Mouse (Mus musculus): ENCODE data around the gene Catsperd. TPM values are rescaled to one million over a fixed set of nuclear protein-coding genes. Genes with fewer than 3 reads are reported as not detected.

Catsperd gene
- total and polyA plus RNA-seq, 2 experiments from 2014 or later, result 0.99 to 1.5 TPM

GRCm38 (mm10) chr17:56673647-56674416 lies 45.9 kb downstream of the Catsperd start:
- Histone ChIP-seq H3K9me3 (ENCODE audit: low read length) (no peaks in the 10 kb centered on the region), H3K36me3 (ENCODE audit: insufficient read depth, low read length) (peaks cover 5% of the 10 kb centered on the region), H3K27me3 (ENCODE audit: insufficient read depth, low read length) (no peaks in the 10 kb centered on the region), H3K27ac (ENCODE audit: low read depth, low read length) (peak overlapping the region; percentile 84), H3K9ac (replicated peaks; ENCODE audit: low read length, poor library complexity, severe bottlenecking) (peak overlapping the region; percentile 96), H3K4me2 (ENCODE audit: low read depth, low read length, poor library complexity, severe bottlenecking) (peak overlapping the region; percentile 56), H3K4me1 (ENCODE audit: insufficient read depth, low read length) (peaks cover 12% of the 10 kb centered on the region; the same call in 1 of the 2 replicates), H3K4me3 (ENCODE audit: low read depth, low read length) (peak overlapping the region; percentile 86)
- no peak for DNase-seq (ENCODE audit: low spot score)
- no peak for TF ChIP-seq CTCF (IDR thresholded peaks at IDR 0.05)
- WGBS, result 2% methylated on average over 36 of the region's 37 CpGs
- no peak; the same call in 1 of the 2 replicates for ATAC-seq (ENCODE audit: low FRiP score)

GRCm38 (mm10) chr17:56681791-56682190 lies 53.8 kb downstream of the Catsperd start:
- DNase-seq (ENCODE audit: low spot score), result no peak

GRCm38 (mm10) chr17:56682880-56683279 lies 54.9 kb downstream of the Catsperd start:
- Histone ChIP-seq H3K9me3 (ENCODE audit: low read length) (no peaks in the 10 kb centered on the region), H3K27me3 (ENCODE audit: insufficient read depth, low read length) (no peaks in the 10 kb centered on the region), H3K36me3 (ENCODE audit: insufficient read depth, low read length) (peaks cover 28% of the 10 kb centered on the region), H3K4me2 (ENCODE audit: low read depth, low read length, poor library complexity, severe bottlenecking) (no peak overlapping the region), H3K4me3 (ENCODE audit: low read depth, low read length) (no peak overlapping the region), H3K4me1 (ENCODE audit: insufficient read depth, low read length) (no peaks in the 10 kb centered on the region), H3K9ac (replicated peaks; ENCODE audit: low read length, poor library complexity, severe bottlenecking) (no peak overlapping the region), H3K27ac (ENCODE audit: low read depth, low read length) (no peak overlapping the region)
- ATAC-seq (ENCODE audit: low FRiP score) (no peak), DNase-seq (ENCODE audit: low spot score) (no peak)
- 85% methylated on average over 3 of the region's 3 CpGs for WGBS
- TF ChIP-seq CTCF (IDR thresholded peaks at IDR 0.05), result no peak

More at GRCm38 (mm10) chr17:56681791-56682190, 53.8 kb downstream of the Catsperd start:
- Histone ChIP-seq H3K27ac (ENCODE audit: low read depth, low read length) (no peak overlapping the region), H3K9me3 (ENCODE audit: low read length) (no peaks in the 10 kb centered on the region), H3K27me3 (ENCODE audit: insufficient read depth, low read length) (no peaks in the 10 kb centered on the region), H3K4me1 (ENCODE audit: insufficient read depth, low read length) (peaks cover 7% of the 10 kb centered on the region; the same call in 1 of the 2 replicates), H3K4me3 (ENCODE audit: low read depth, low read length) (no peak overlapping the region), H3K4me2 (ENCODE audit: low read depth, low read length, poor library complexity, severe bottlenecking) (no peak overlapping the region), H3K9ac (replicated peaks; ENCODE audit: low read length, poor library complexity, severe bottlenecking) (no peak overlapping the region), H3K36me3 (ENCODE audit: insufficient read depth, low read length) (peaks cover 22% of the 10 kb centered on the region)
- ATAC-seq (ENCODE audit: low FRiP score), result no peak
- WGBS, result 85% methylated on average over 4 of the region's 4 CpGs
- no peak for TF ChIP-seq CTCF (IDR thresholded peaks at IDR 0.05)

DNA sequence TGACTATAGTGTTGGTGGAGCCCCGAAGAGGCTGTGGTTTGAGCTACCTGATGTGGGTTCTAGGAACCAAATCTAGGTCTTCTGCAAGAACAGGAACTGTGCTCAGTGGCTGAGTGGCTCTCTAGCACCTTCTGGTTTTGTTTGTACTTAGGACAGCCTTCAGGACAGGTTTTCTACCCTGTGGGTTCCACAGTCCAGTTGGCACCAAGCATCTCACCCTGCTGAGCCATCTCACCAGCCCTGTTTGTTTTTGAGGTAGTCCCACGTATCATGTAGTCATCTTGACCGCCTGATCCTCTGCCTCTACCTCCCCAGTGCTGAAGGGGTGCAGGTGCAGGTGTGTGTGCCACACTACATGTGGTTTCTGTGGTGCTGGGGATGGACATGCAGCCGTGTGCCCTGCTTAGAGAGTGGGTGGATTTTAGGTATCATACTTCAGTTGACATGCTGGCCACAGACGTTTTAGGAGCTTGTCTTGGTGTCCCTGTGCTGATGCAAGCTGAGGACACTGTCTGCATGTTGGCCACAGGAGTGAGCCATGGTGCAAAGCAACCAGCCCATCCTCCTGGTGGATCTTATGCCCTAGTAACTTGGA lies 55.7 kb downstream of the Catsperd start:
- H3K9ac ChIP-seq (replicated peaks; ENCODE audit: low read length, poor library complexity, severe bottlenecking), result no peak overlapping the region
- H3K27ac ChIP-seq (ENCODE audit: low read depth, low read length), result no peak overlapping the region
- H3K36me3 ChIP-seq (ENCODE audit: insufficient read depth, low read length), result peaks cover 32% of the 10 kb centered on the region
- H3K9me3 ChIP-seq (ENCODE audit: low read length), result no peaks in the 10 kb centered on the region
- no peak overlapping the region for H3K4me3 ChIP-seq (ENCODE audit: low read depth, low read length)
- WGBS, result 83% methylated on average over 5 of the region's 5 CpGs
- ATAC-seq (ENCODE audit: low FRiP score), result no peak
- H3K4me1 ChIP-seq (ENCODE audit: insufficient read depth, low read length), result no peaks in the 10 kb centered on the region
- H3K27me3 ChIP-seq (ENCODE audit: insufficient read depth, low read length), result no peaks in the 10 kb centered on the region
- no peak for TF ChIP-seq CTCF (IDR thresholded peaks at IDR 0.05)
- H3K4me2 ChIP-seq (ENCODE audit: low read depth, low read length, poor library complexity, severe bottlenecking), result no peak overlapping the region
- no peak for DNase-seq (ENCODE audit: low spot score)

DNA sequence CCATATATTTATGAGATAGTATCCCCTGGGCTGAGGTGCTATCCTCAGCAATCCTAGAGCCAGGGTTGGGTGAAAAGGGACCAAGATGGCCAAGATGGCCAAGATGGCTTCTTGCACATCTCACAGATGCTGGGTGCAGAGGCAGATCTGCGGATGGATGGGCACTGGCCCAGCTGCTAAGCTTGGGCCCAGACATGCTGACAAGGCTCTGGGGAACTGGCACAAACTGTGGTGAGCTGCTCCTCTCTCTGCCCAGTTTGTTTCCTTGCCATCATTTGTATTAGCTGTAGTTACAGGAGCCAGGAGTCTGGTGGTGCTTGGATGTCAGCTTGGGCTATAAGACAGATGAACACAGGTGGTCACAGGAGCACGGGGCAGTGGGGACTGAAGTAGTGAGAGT lies 56.7 kb downstream of the Catsperd start:
- Histone ChIP-seq H3K9ac (replicated peaks; ENCODE audit: low read length, poor library complexity, severe bottlenecking) (no peak overlapping the region), H3K4me1 (ENCODE audit: insufficient read depth, low read length) (no peaks in the 10 kb centered on the region), H3K9me3 (ENCODE audit: low read length) (no peaks in the 10 kb centered on the region), H3K27me3 (ENCODE audit: insufficient read depth, low read length) (no peaks in the 10 kb centered on the region), H3K36me3 (ENCODE audit: insufficient read depth, low read length) (peaks cover 32% of the 10 kb centered on the region), H3K27ac (ENCODE audit: low read depth, low read length) (no peak overlapping the region), H3K4me2 (ENCODE audit: low read depth, low read length, poor library complexity, severe bottlenecking) (no peak overlapping the region), H3K4me3 (ENCODE audit: low read depth, low read length) (no peak overlapping the region)
- 82% methylated on average over 2 of the region's 2 CpGs for whole genome bisulfite sequencing
- DNase-seq (ENCODE audit: low spot score) (peak; percentile 19), ATAC-seq (ENCODE audit: low FRiP score) (no peak)
- TF ChIP-seq CTCF (IDR thresholded peaks at IDR 0.05), result no peak

DNA sequence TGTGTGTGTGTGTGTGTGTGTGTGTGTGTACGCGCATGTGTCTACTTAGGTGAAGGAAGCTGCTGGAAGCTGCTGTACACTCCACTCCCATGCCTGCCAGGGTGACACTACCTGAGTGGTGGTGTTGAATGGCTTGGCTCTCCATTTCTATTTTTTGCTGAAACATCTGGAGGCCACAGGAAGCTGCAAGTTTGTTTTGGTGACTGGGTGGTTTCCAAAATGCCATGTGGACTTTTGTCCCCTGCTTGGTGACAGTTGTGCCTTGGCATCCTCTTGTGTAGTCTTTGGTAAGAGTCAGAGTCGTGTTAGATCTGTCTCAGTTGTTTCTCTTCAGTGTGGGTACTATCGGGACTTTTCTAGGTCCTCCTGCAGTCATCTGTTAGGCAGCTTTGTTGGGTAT lies 58.9 kb downstream of the Catsperd start:
- Histone ChIP-seq H3K9me3 (ENCODE audit: low read length) (no peaks in the 10 kb centered on the region), H3K27me3 (ENCODE audit: insufficient read depth, low read length) (no peaks in the 10 kb centered on the region), H3K9ac (replicated peaks; ENCODE audit: low read length, poor library complexity, severe bottlenecking) (no peak overlapping the region), H3K4me2 (ENCODE audit: low read depth, low read length, poor library complexity, severe bottlenecking) (no peak overlapping the region), H3K27ac (ENCODE audit: low read depth, low read length) (no peak overlapping the region), H3K36me3 (ENCODE audit: insufficient read depth, low read length) (peaks cover 41% of the 10 kb centered on the region), H3K4me1 (ENCODE audit: insufficient read depth, low read length) (no peaks in the 10 kb centered on the region), H3K4me3 (ENCODE audit: low read depth, low read length) (no peak overlapping the region)
- ATAC-seq (ENCODE audit: low FRiP score) (no peak), DNase-seq (ENCODE audit: low spot score) (no peak)
- WGBS, result 86% methylated on average over 4 of the region's 4 CpGs
- TF ChIP-seq CTCF (IDR thresholded peaks at IDR 0.05), result no peak
